Mouse (Mus musculus) urinary bladder, postnatal 25 days (tissue): ENCODE results near the gene Rnf144a.
"Not testable (repeated sequence)": the region's sequence is repeated elsewhere in the genome, so short reads cannot be mapped to it uniquely, and the experiment has no call there.

Experiments used
- DNase-seq: peaks from one replicate; pipeline ENCODE4 v3.0.0; 2022; ENCODE audit warnings: low spot score

Rnf144a gene

GRCm38 (mm10) chr12:26415104-26415771, at the start of gene Rnf144a:
Gene Rnf144a (minus strand): TSS chr12:26415254.
- peak; percentile 93 for DNase-seq

GRCm38 (mm10) chr12:26460091-26460490, 45.0 kb upstream of the Rnf144a start:
- no peak for DNase-seq

- peak; percentile 28 for DNase-seq
These were observed 41.1 kb upstream of the Rnf144a start, which contains the start of gene Rsad2 for GRCm38 (mm10) chr12:26456028-26456698. Gene Rsad2 (minus strand): TSS chr12:26456452.

- no peak for DNase-seq
These were observed 39.6 kb upstream of the Rnf144a start for GRCm38 (mm10) chr12:26454682-26455081.

GRCm38 (mm10) chr12:26452951-26453350, 37.9 kb upstream of the Rnf144a start:
- DNase-seq, result no peak

- DNase-seq, result no peak
These were observed 36.1 kb upstream of the Rnf144a start for GRCm38 (mm10) chr12:26451150-26451549.

GRCm38 (mm10) chr12:26449483-26449882, 34.4 kb upstream of the Rnf144a start:
- no peak for DNase-seq

GRCm38 (mm10) chr12:26446377-26447045, 31.5 kb upstream of the Rnf144a start:
- no peak for DNase-seq

GRCm38 (mm10) chr12:26444511-26444910, 29.5 kb upstream of the Rnf144a start:
- no peak for DNase-seq

GRCm38 (mm10) chr12:26444054-26444453, 29.0 kb upstream of the Rnf144a start:
- peak; percentile 72 for DNase-seq

GRCm38 (mm10) chr12:26439366-26439765, 24.3 kb upstream of the Rnf144a start:
- no peak for DNase-seq

GRCm38 (mm10) chr12:26437950-26438349, 22.9 kb upstream of the Rnf144a start:
- DNase-seq, result no peak

GRCm38 (mm10) chr12:26436334-26436733, 21.3 kb upstream of the Rnf144a start:
- DNase-seq, result no peak

GRCm38 (mm10) chr12:26428771-26429170, 13.7 kb upstream of the Rnf144a start:
- DNase-seq, result not testable (repeated sequence)

- DNase-seq, result no peak
These were observed 9.8 kb upstream of the Rnf144a start for GRCm38 (mm10) chr12:26424841-26425240.

- no peak for DNase-seq
These were observed 3.3 kb upstream of the Rnf144a start for GRCm38 (mm10) chr12:26418322-26418721.

GRCm38 (mm10) chr12:26416636-26417295, 1.7 kb upstream of the Rnf144a start:
- DNase-seq, result no peak

- DNase-seq, result peak; percentile 27
These were observed 477 bp downstream of the Rnf144a start for GRCm38 (mm10) chr12:26414451-26415103.

GRCm38 (mm10) chr12:26413961-26414411, 1.1 kb downstream of the Rnf144a start:
- DNase-seq, result no peak

GRCm38 (mm10) chr12:26412802-26413201, 2.3 kb downstream of the Rnf144a start:
- no peak for DNase-seq

GRCm38 (mm10) chr12:26411841-26412450, 3.1 kb downstream of the Rnf144a start:
- DNase-seq, result no peak
